Mouse (Mus musculus): ENCODE data around the gene A030003K21Rik. TPM values are rescaled to one million over a fixed set of nuclear protein-coding genes. Genes with fewer than 3 reads are reported as not detected.

The A030003K21Rik gene
- total and polyA plus RNA-seq, 2 experiments, result not detected

DNA sequence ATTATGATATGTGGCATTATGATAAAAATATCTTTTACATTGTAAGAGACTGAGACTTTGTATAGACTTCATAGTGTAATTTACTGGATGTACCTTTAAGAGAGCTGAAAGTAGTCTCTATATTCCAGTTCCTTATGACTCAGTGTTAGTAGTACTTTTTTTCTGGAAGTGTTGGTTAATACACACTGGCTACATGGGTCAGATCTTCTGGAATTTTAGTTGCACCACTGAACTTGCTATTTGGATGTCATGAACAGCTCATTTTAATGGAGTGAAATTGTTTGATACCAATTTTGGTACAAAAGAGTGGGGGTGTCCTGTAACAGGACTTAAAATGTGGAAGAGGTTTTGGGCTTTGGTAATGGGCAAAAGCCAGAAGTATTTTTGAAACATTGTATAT is 34.7 kb upstream of the A030003K21Rik start:
- Histone ChIP-seq H3K79me2 (ENCODE audit: control insufficient read depth, insufficient read depth, low read length) (no peaks in the 10 kb centered on the region), H3K27ac (replicated peaks; ENCODE audit: insufficient read depth, low read depth, low read length) (no peak overlapping the region), H3K4me1 (ENCODE audit: control insufficient read depth, insufficient read depth, low read length) (peaks cover 3% of the 10 kb centered on the region), H3K27me3 (ENCODE audit: control insufficient read depth, insufficient read depth, low read length) (no peaks in the 10 kb centered on the region), H3K9ac (ENCODE audit: low read depth, low read length) (no peak overlapping the region), H3K36me3 (ENCODE audit: control insufficient read depth, insufficient read depth, low read length) (no peaks in the 10 kb centered on the region), H3K4me3 (ENCODE audit: insufficient read depth, low read depth, low read length) (no peak overlapping the region)
- TF ChIP-seq CTCF (IDR thresholded peaks at IDR 0.05; ENCODE audit: low read depth, low read length), result no peak
- no peak for TF ChIP-seq POLR2A (IDR thresholded peaks at IDR 0.05; ENCODE audit: extremely low read depth, insufficient read depth, low read length)
- no peak for DNase-seq (ENCODE audit: extremely low read depth, low read depth, low spot score)

- Histone ChIP-seq H3K4me3 (ENCODE audit: insufficient read depth, low read depth, low read length) (no peak overlapping the region), H3K9ac (ENCODE audit: low read depth, low read length) (no peak overlapping the region), H3K27ac (replicated peaks; ENCODE audit: insufficient read depth, low read depth, low read length) (no peak overlapping the region), H3K36me3 (ENCODE audit: control insufficient read depth, insufficient read depth, low read length) (no peaks in the 10 kb centered on the region), H3K79me2 (ENCODE audit: control insufficient read depth, insufficient read depth, low read length) (no peaks in the 10 kb centered on the region), H3K27me3 (ENCODE audit: control insufficient read depth, insufficient read depth, low read length) (no peaks in the 10 kb centered on the region), H3K4me1 (ENCODE audit: control insufficient read depth, insufficient read depth, low read length) (peaks cover 4% of the 10 kb centered on the region)
- WGBS, result 60% methylated on average over 5 of the region's 5 CpGs
- no peak for DNase-seq (ENCODE audit: extremely low read depth, low read depth, low spot score)
- TF ChIP-seq CTCF (IDR thresholded peaks at IDR 0.05; ENCODE audit: low read depth, low read length) (no peak), POLR2A (IDR thresholded peaks at IDR 0.05; ENCODE audit: extremely low read depth, insufficient read depth, low read length) (no peak)
These were observed 32.6 kb upstream of the A030003K21Rik start for GRCm38 (mm10) chr1:82975750-82976149.

GRCm38 (mm10) chr1:82974342-82974741 is 31.2 kb upstream of the A030003K21Rik start:
- Histone ChIP-seq H3K27me3 (ENCODE audit: control insufficient read depth, insufficient read depth, low read length) (no peaks in the 10 kb centered on the region), H3K36me3 (ENCODE audit: control insufficient read depth, insufficient read depth, low read length) (no peaks in the 10 kb centered on the region), H3K4me3 (ENCODE audit: insufficient read depth, low read depth, low read length) (no peak overlapping the region), H3K4me1 (ENCODE audit: control insufficient read depth, insufficient read depth, low read length) (peaks cover 4% of the 10 kb centered on the region), H3K27ac (replicated peaks; ENCODE audit: insufficient read depth, low read depth, low read length) (no peak overlapping the region; the same call in 1 of the 2 replicates), H3K79me2 (ENCODE audit: control insufficient read depth, insufficient read depth, low read length) (no peaks in the 10 kb centered on the region), H3K9ac (ENCODE audit: low read depth, low read length) (no peak overlapping the region)
- 71% methylated on average over 9 of the region's 9 CpGs for WGBS
- TF ChIP-seq CTCF (IDR thresholded peaks at IDR 0.05; ENCODE audit: low read depth, low read length) (no peak), POLR2A (IDR thresholded peaks at IDR 0.05; ENCODE audit: extremely low read depth, insufficient read depth, low read length) (no peak)
- DNase-seq (ENCODE audit: extremely low read depth, low read depth, low spot score), result no peak

DNA sequence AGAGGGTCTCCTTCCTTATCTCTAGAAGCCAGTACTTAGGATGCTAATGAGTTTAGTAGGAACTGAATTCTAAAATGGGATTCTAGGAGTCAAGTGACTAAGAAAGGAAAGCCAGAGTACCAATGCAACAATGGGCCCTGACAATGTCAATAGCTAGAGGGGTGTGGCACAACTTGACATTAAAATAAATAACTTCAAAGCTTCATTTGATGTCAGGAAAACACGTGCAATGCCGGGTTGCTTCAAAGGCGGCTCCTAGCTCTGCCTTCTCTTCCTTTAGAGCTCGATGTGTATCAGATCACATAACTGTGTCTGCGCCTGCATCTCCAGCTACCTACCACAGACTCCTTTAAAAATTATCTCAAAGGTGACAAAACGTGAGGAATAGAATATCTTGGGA is 30.7 kb upstream of the A030003K21Rik start:
- Histone ChIP-seq H3K36me3 (ENCODE audit: control insufficient read depth, insufficient read depth, low read length) (no peaks in the 10 kb centered on the region), H3K9ac (ENCODE audit: low read depth, low read length) (no peak overlapping the region), H3K79me2 (ENCODE audit: control insufficient read depth, insufficient read depth, low read length) (no peaks in the 10 kb centered on the region), H3K27me3 (ENCODE audit: control insufficient read depth, insufficient read depth, low read length) (no peaks in the 10 kb centered on the region), H3K4me1 (ENCODE audit: control insufficient read depth, insufficient read depth, low read length) (peaks cover 4% of the 10 kb centered on the region), H3K27ac (replicated peaks; ENCODE audit: insufficient read depth, low read depth, low read length) (0 out of 2 replicates have a peak overlapping the region, but pooled peaks have one; percentile 17), H3K4me3 (ENCODE audit: insufficient read depth, low read depth, low read length) (no peak overlapping the region)
- no peak for DNase-seq (ENCODE audit: extremely low read depth, low read depth, low spot score)
- 67% methylated on average over 6 of the region's 6 CpGs for WGBS
- no peak for TF ChIP-seq POLR2A (IDR thresholded peaks at IDR 0.05; ENCODE audit: extremely low read depth, insufficient read depth, low read length)
- no peak for TF ChIP-seq CTCF (IDR thresholded peaks at IDR 0.05; ENCODE audit: low read depth, low read length)

- H3K27me3 ChIP-seq (ENCODE audit: control insufficient read depth, insufficient read depth, low read length), result no peaks in the 10 kb centered on the region
- WGBS, result 79% methylated on average over 1 of the region's 1 CpGs
- TF ChIP-seq CTCF (IDR thresholded peaks at IDR 0.05; ENCODE audit: low read depth, low read length) (no peak), POLR2A (IDR thresholded peaks at IDR 0.05; ENCODE audit: extremely low read depth, insufficient read depth, low read length) (no peak)
- H3K27ac ChIP-seq (replicated peaks; ENCODE audit: insufficient read depth, low read depth, low read length), result no peak overlapping the region
- no peaks in the 10 kb centered on the region for H3K36me3 ChIP-seq (ENCODE audit: control insufficient read depth, insufficient read depth, low read length)
- DNase-seq (ENCODE audit: extremely low read depth, low read depth, low spot score), result no peak
- H3K4me3 ChIP-seq (ENCODE audit: insufficient read depth, low read depth, low read length), result no peak overlapping the region
- no peak overlapping the region for H3K9ac ChIP-seq (ENCODE audit: low read depth, low read length)
- H3K79me2 ChIP-seq (ENCODE audit: control insufficient read depth, insufficient read depth, low read length), result no peaks in the 10 kb centered on the region
- H3K4me1 ChIP-seq (ENCODE audit: control insufficient read depth, insufficient read depth, low read length), result peaks cover 4% of the 10 kb centered on the region
These were observed 30.1 kb upstream of the A030003K21Rik start for GRCm38 (mm10) chr1:82973244-82973643.

DNA sequence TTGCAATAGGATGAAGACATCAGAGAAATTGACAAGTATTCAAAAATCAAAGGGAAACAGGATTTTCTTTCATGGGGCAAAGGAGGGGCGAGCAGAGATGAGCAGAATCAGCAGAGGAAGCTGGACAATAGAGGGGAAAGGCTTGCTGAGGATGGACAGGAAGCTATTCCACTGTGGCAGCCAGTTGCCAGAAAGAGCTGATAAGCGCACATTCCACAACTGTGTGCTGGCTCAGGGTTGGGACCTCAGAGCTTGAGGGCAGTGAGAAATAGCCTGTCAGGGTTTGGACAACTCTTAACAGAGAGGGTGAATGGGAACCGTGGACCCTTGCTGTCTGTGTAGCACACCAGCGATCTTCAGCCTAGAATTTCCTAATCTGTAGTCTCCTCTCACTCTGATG is 28.9 kb upstream of the A030003K21Rik start:
- Histone ChIP-seq H3K9ac (ENCODE audit: low read depth, low read length) (no peak overlapping the region), H3K79me2 (ENCODE audit: control insufficient read depth, insufficient read depth, low read length) (no peaks in the 10 kb centered on the region), H3K27me3 (ENCODE audit: control insufficient read depth, insufficient read depth, low read length) (no peaks in the 10 kb centered on the region), H3K4me1 (ENCODE audit: control insufficient read depth, insufficient read depth, low read length) (peaks cover 4% of the 10 kb centered on the region), H3K4me3 (ENCODE audit: insufficient read depth, low read depth, low read length) (no peak overlapping the region), H3K27ac (replicated peaks; ENCODE audit: insufficient read depth, low read depth, low read length) (peak overlapping the region; percentile 71), H3K36me3 (ENCODE audit: control insufficient read depth, insufficient read depth, low read length) (no peaks in the 10 kb centered on the region)
- 31% methylated on average over 4 of the region's 4 CpGs for WGBS
- no peak for TF ChIP-seq CTCF (IDR thresholded peaks at IDR 0.05; ENCODE audit: low read depth, low read length)
- TF ChIP-seq POLR2A (IDR thresholded peaks at IDR 0.05; ENCODE audit: extremely low read depth, insufficient read depth, low read length), result no peak
- DNase-seq (ENCODE audit: extremely low read depth, low read depth, low spot score), result no peak

Data from liver, adult 2 months (tissue).